Mouse (Mus musculus): Measurements from ENCODE around the gene Thra. TPM values are rescaled to one million over a fixed set of nuclear protein-coding genes. Genes with fewer than 3 reads are reported as not detected.

Gene Thra
- polyA plus RNA-seq, 1 experiment from 2014 or later: 45.3 TPM

- Histone ChIP-seq H3K9ac (replicated peaks) (peak overlapping the region; percentile 99), H3K27me3 (no peaks in the 10 kb centered on the region), H3K36me3 (peaks cover 28% of the 10 kb centered on the region), H3K4me2 (replicated peaks) (peak overlapping the region; percentile 99), H3K9me3 (no peaks in the 10 kb centered on the region), H3K4me1 (peaks cover 34% of the 10 kb centered on the region), H3K4me3 (peak overlapping the region; percentile 85), H3K27ac (replicated peaks) (peak overlapping the region; percentile 99)
- WGBS: 4% methylated on average over 23 of the region's 23 CpGs
- ATAC-seq (ENCODE audit: low FRiP score, low read depth): peak; percentile 38
These were observed 56.2 kb downstream of the Thra start for GRCm38 (mm10) chr11:98796515-98797216.

- no peak for ATAC-seq (ENCODE audit: low FRiP score, low read depth)
- no peaks in the 10 kb centered on the region for H3K27me3 ChIP-seq
- 16% methylated on average over 5 of the region's 5 CpGs for WGBS
- peaks cover 34% of the 10 kb centered on the region for H3K36me3 ChIP-seq
- H3K4me2 ChIP-seq (replicated peaks): peak overlapping the region; percentile 99
- peak overlapping the region; percentile 42; the same call in 1 of the 2 replicates for H3K27ac ChIP-seq (replicated peaks)
- peak overlapping the region; percentile 99 for H3K9ac ChIP-seq (replicated peaks)
- peak overlapping the region; percentile 85 for H3K4me3 ChIP-seq
- no peaks in the 10 kb centered on the region for H3K9me3 ChIP-seq
- peaks cover 33% of the 10 kb centered on the region for H3K4me1 ChIP-seq
These were observed 56.9 kb downstream of the Thra start for GRCm38 (mm10) chr11:98797306-98797705.

- Histone ChIP-seq H3K4me1 (peaks cover 28% of the 10 kb centered on the region), H3K36me3 (peaks cover 40% of the 10 kb centered on the region), H3K9me3 (no peaks in the 10 kb centered on the region), H3K4me3 (peak overlapping the region; percentile 85), H3K27ac (replicated peaks) (peak overlapping the region; percentile 42; the same call in 1 of the 2 replicates), H3K4me2 (replicated peaks) (peak overlapping the region; percentile 99), H3K27me3 (no peaks in the 10 kb centered on the region), H3K9ac (replicated peaks) (peak overlapping the region; percentile 99)
- no peak for ATAC-seq (ENCODE audit: low FRiP score, low read depth)
- WGBS: 51% methylated on average over 4 of the region's 4 CpGs
These were observed 57.5 kb downstream of the Thra start for GRCm38 (mm10) chr11:98797909-98798308.

- ATAC-seq (ENCODE audit: low FRiP score, low read depth): no peak
- WGBS: 93% methylated on average over 5 of the region's 5 CpGs
- Histone ChIP-seq H3K27me3 (no peaks in the 10 kb centered on the region), H3K4me1 (peaks cover 2% of the 10 kb centered on the region; the same call in 1 of the 2 replicates), H3K4me3 (no peak within 1 kb of the TSS), H3K9ac (replicated peaks) (no peak within 1 kb of the TSS), H3K4me2 (replicated peaks) (no peak within 1 kb of the TSS), H3K9me3 (no peaks in the 10 kb centered on the region), H3K27ac (replicated peaks) (no peak within 1 kb of the TSS), H3K36me3 (peaks cover 82% of the 10 kb centered on the region)
These were observed 64.2 kb downstream of the Thra start, which contains the start of gene Casc3 for GRCm38 (mm10) chr11:98804605-98805004. Gene Casc3, plus strand, starts transcription at chr11:98804905.

- Histone ChIP-seq H3K27ac (replicated peaks) (peak overlapping the region; percentile 98), H3K36me3 (peaks cover 65% of the 10 kb centered on the region), H3K27me3 (no peaks in the 10 kb centered on the region), H3K4me2 (replicated peaks) (peak overlapping the region; percentile 78), H3K4me3 (no peak overlapping the region), H3K4me1 (peaks cover 18% of the 10 kb centered on the region), H3K9ac (replicated peaks) (no peak overlapping the region), H3K9me3 (no peaks in the 10 kb centered on the region)
- ATAC-seq (ENCODE audit: low FRiP score, low read depth): no peak
- 76% methylated on average over 2 of the region's 2 CpGs for WGBS
These were observed 68.0 kb downstream of the Thra start for GRCm38 (mm10) chr11:98808417-98808816.

GRCm38 (mm10) chr11:98809457-98810290 lies 69.2 kb downstream of the Thra start:
- Histone ChIP-seq H3K36me3 (peaks cover 64% of the 10 kb centered on the region), H3K27me3 (no peaks in the 10 kb centered on the region), H3K4me2 (replicated peaks) (peak overlapping the region; percentile 78), H3K9me3 (no peaks in the 10 kb centered on the region), H3K4me3 (peak overlapping the region; percentile 89), H3K27ac (replicated peaks) (peak overlapping the region; percentile 98), H3K4me1 (peaks cover 18% of the 10 kb centered on the region), H3K9ac (replicated peaks) (peak overlapping the region; percentile 92)
- ATAC-seq (ENCODE audit: low FRiP score, low read depth): peak; percentile 98
- WGBS: under 1% methylated on average over 76 of the region's 84 CpGs

GRCm38 (mm10) chr11:98810686-98811085 lies 70.2 kb downstream of the Thra start:
- Histone ChIP-seq H3K27ac (replicated peaks) (peak overlapping the region; percentile 98; the same call in 1 of the 2 replicates), H3K9ac (replicated peaks) (peak overlapping the region; percentile 92), H3K4me2 (replicated peaks) (peak overlapping the region; percentile 78), H3K9me3 (no peaks in the 10 kb centered on the region), H3K27me3 (no peaks in the 10 kb centered on the region), H3K36me3 (peaks cover 64% of the 10 kb centered on the region), H3K4me1 (peaks cover 18% of the 10 kb centered on the region), H3K4me3 (peak overlapping the region; percentile 89)
- no peak for ATAC-seq (ENCODE audit: low FRiP score, low read depth)
- WGBS: 82% methylated on average over 7 of the region's 7 CpGs

- peaks cover 92% of the 10 kb centered on the region for H3K36me3 ChIP-seq
- no peak overlapping the region for H3K9ac ChIP-seq (replicated peaks)
- no peak overlapping the region for H3K4me3 ChIP-seq
- no peaks in the 10 kb centered on the region for H3K9me3 ChIP-seq
- WGBS: 90% methylated on average over 1 of the region's 1 CpGs
- no peak overlapping the region for H3K27ac ChIP-seq (replicated peaks)
- no peaks in the 10 kb centered on the region for H3K27me3 ChIP-seq
- ATAC-seq (ENCODE audit: low FRiP score, low read depth): no peak
- no peak overlapping the region for H3K4me2 ChIP-seq (replicated peaks)
- H3K4me1 ChIP-seq: peaks cover 3% of the 10 kb centered on the region; the same call in 1 of the 2 replicates
These were observed 76.3 kb downstream of the Thra start for GRCm38 (mm10) chr11:98816706-98817239.

Other genes with a start within 250 kb of the Thra start
- gene Ikzf3, start 194.6 kb upstream of the Thra start, polyA plus RNA-seq (2016; fragmentation: Nextera tagmentation; extraction: Ambion mirVana): 0.27 TPM in 1 of 2 replicates, not detected in the other
- 0.37 TPM in 1 of 2 replicates, not detected in the other for gene Zpbp2, start 189.5 kb upstream of the Thra start, polyA plus RNA-seq (2016; fragmentation: Nextera tagmentation; extraction: Ambion mirVana)
- gene Ormdl3, start 153.3 kb upstream of the Thra start, polyA plus RNA-seq (2016; fragmentation: Nextera tagmentation; extraction: Ambion mirVana): 67.1 and 73.1 TPM in 2 replicates
- gene Lrrc3c, start 142.3 kb upstream of the Thra start, polyA plus RNA-seq (2016; fragmentation: Nextera tagmentation; extraction: Ambion mirVana): not detected in 2 replicates
- gene Gm12355, start 115.0 kb upstream of the Thra start, polyA plus RNA-seq (2016; fragmentation: Nextera tagmentation; extraction: Ambion mirVana): 0.68 and 1.2 TPM in 2 replicates
- not detected in 2 replicates for gene Gsdma3, start 114.3 kb upstream of the Thra start, polyA plus RNA-seq (2016; fragmentation: Nextera tagmentation; extraction: Ambion mirVana)
- gene Gsdma2, start 93.9 kb upstream of the Thra start, polyA plus RNA-seq (2016; fragmentation: Nextera tagmentation; extraction: Ambion mirVana): not detected in 2 replicates
- not detected in 2 replicates for gene Gsdma, start 76.3 kb upstream of the Thra start, polyA plus RNA-seq (2016; fragmentation: Nextera tagmentation; extraction: Ambion mirVana)
- gene Psmd3, start 58.1 kb upstream of the Thra start, polyA plus RNA-seq (2016; fragmentation: Nextera tagmentation; extraction: Ambion mirVana): 234 and 244 TPM in 2 replicates
- gene Csf3, start 39.4 kb upstream of the Thra start, polyA plus RNA-seq (2016; fragmentation: Nextera tagmentation; extraction: Ambion mirVana): not detected in 2 replicates
- gene Med24, start 11.2 kb upstream of the Thra start, polyA plus RNA-seq (2016; fragmentation: Nextera tagmentation; extraction: Ambion mirVana): 96.5 and 97.7 TPM in 2 replicates
- gene Nr1d1, start 34.7 kb downstream of the Thra start, polyA plus RNA-seq (2016; fragmentation: Nextera tagmentation; extraction: Ambion mirVana): 1.2 and 1.5 TPM in 2 replicates
- 38.6 and 42.4 TPM in 2 replicates for gene Msl1, start 54.9 kb downstream of the Thra start, polyA plus RNA-seq (2016; fragmentation: Nextera tagmentation; extraction: Ambion mirVana)
- 65.5 and 74.2 TPM in 2 replicates for gene Casc3, start 64.3 kb downstream of the Thra start, polyA plus RNA-seq (2016; fragmentation: Nextera tagmentation; extraction: Ambion mirVana)
- gene Rapgefl1, start 96.1 kb downstream of the Thra start, polyA plus RNA-seq (2016; fragmentation: Nextera tagmentation; extraction: Ambion mirVana): 3.0 and 3.1 TPM in 2 replicates
- gene Wipf2, start 123.0 kb downstream of the Thra start, polyA plus RNA-seq (2016; fragmentation: Nextera tagmentation; extraction: Ambion mirVana): 4.9 TPM in 2 replicates
- gene Cdc6, start 167.2 kb downstream of the Thra start, polyA plus RNA-seq (2016; fragmentation: Nextera tagmentation; extraction: Ambion mirVana): 28.3 and 29.0 TPM in 2 replicates
- 15.5 and 17.3 TPM in 2 replicates for gene Rara, start 187.2 kb downstream of the Thra start, polyA plus RNA-seq (2016; fragmentation: Nextera tagmentation; extraction: Ambion mirVana)
- 0.67 and 0.80 TPM in 2 replicates for gene Gjd3, start 242.4 kb downstream of the Thra start, polyA plus RNA-seq (2016; fragmentation: Nextera tagmentation; extraction: Ambion mirVana)

Measured in midbrain, embryonic 12.5 days (tissue).